Mouse (Mus musculus) limb, embryonic 13.5 days (tissue): ENCODE results near the gene Dnm3. TPM values are rescaled to one million over a fixed set of nuclear protein-coding genes. Genes with fewer than 3 reads are reported as not detected.

Experiments used
- ATAC-seq: fragments of 200-750 bp; cut with Nextera tagmentation; 2 replicates; pipeline ENCODE4 v1.8.0; 2017; ENCODE audit warnings: low read depth, moderate number of reproducible peaks, moderate TSS enrichment; ENCODE audit not compliant: low FRiP score
- H3K27ac ChIP-seq: fragments of 300-500 bp; sonication (generic); 2 replicates; pipeline ENCODE4 v1.5.1; 2015; ENCODE audit warnings: inconsistent platforms, mild to moderate bottlenecking, moderate library complexity
- H3K27me3 ChIP-seq: fragments of 300-500 bp; sonication (generic); 2 replicates; pipeline ENCODE4 v1.6.1; 2015; ENCODE audit warnings: mild to moderate bottlenecking, inconsistent platforms
- H3K36me3 ChIP-seq: fragments of 300-500 bp; sonication (generic); 2 replicates; pipeline ENCODE4 v1.6.1; 2015; ENCODE audit warnings: inconsistent platforms, mild to moderate bottlenecking, moderate library complexity
- H3K4me1 ChIP-seq: fragments of 300-500 bp; sonication (generic); 2 replicates; pipeline ENCODE4 v1.6.1; 2015; ENCODE audit warnings: inconsistent platforms
- H3K4me2 ChIP-seq: fragments of 300-500 bp; sonication (generic); replicated peaks from 2 replicates; pipeline ENCODE4 v1.6.1; 2015; ENCODE audit warnings: inconsistent platforms, mild to moderate bottlenecking, moderate library complexity
- H3K4me3 ChIP-seq: fragments of 300-500 bp; sonication (generic); 2 replicates; pipeline ENCODE4 v1.5.1; 2015; ENCODE audit warnings: moderate library complexity, mild to moderate bottlenecking, inconsistent platforms
- H3K9ac ChIP-seq: fragments of 300-500 bp; sonication (generic); 2 replicates; pipeline ENCODE4 v1.6.1; 2015; ENCODE audit warnings: mild to moderate bottlenecking, inconsistent platforms
- H3K9me3 ChIP-seq: fragments of 300-500 bp; sonication (generic); 2 replicates; pipeline ENCODE4 v1.6.1; 2016; ENCODE audit warnings: inconsistent platforms
- WGBS: fragments of 180-500 bp; shearing (Covaris S2); methylation state at CpG from one replicate; pipeline ENCODE4 v1.1.7; 2015; 5-methylcytosine and 5-hydroxymethylcytosine counted together
- polyA plus RNA-seq: library from polyadenylated mRNA; unstranded; fragments of >200 nt; fragmentation: Nextera tagmentation; extraction: Ambion mirVana; gene quantifications from 2 replicates; pipeline ENCODE4 v1.2.1, GENCODE M21; 2015

Dnm3 gene
- polyA plus RNA-seq, 1 experiment from 2014 or later: 28.0 TPM

DNA sequence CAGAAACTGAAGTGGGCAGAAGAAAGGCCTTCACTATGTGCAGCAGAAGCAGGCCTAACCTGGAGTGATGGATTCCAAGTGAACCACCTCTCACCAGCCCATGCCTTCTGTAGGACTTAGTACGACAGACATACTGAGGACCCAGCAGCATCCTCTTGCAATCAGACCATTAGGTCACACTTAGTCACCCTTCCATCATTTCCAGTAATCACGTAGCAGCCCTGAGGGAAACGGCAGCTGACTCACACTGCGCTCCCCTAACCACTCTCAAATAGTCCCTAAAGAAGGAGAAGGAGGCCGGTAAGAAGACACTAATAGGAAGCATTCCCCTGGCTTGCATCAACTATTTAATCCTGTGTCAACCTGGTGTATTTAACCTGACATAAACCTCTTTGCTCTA, 262.1 kb downstream of the Dnm3 start:
- no peaks in the 10 kb centered on the region for H3K36me3 ChIP-seq
- H3K27me3 ChIP-seq: no peaks in the 10 kb centered on the region
- no peaks in the 10 kb centered on the region for H3K9me3 ChIP-seq
- no peak overlapping the region for H3K4me3 ChIP-seq
- ATAC-seq: no peak
- peak overlapping the region; percentile 43; the same call in 1 of the 2 replicates for H3K9ac ChIP-seq
- H3K27ac ChIP-seq: peak overlapping the region; percentile 100
- peak overlapping the region; percentile 56; the same call in 1 of the 2 replicates for H3K4me2 ChIP-seq
- 25% methylated on average over 5 of the region's 5 CpGs for WGBS
- peaks cover 45% of the 10 kb centered on the region for H3K4me1 ChIP-seq

DNA sequence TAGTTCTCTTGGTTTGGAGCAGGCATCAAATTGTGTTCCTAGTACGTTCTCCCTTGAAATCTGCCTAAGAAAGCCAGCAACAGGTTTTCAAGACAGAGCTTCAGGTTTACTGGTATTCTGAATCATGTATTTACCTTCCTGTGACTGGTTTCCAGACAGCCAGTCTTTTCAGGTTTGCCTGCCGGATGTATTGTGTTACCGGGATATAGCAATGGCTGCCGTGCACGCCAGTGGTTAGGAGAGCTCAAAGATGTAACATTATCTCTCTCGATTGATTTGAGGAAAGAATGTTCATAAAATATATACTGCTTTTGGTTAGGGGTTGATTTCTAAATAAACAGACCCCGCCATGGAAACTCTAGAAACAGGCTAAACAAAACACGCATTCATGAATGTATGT, 264.8 kb downstream of the Dnm3 start:
- Histone ChIP-seq H3K4me3 (no peak overlapping the region), H3K9ac (no peak overlapping the region), H3K4me2 (no peak overlapping the region), H3K27ac (peak overlapping the region; percentile 80), H3K36me3 (no peaks in the 10 kb centered on the region), H3K27me3 (no peaks in the 10 kb centered on the region), H3K4me1 (peaks cover 72% of the 10 kb centered on the region), H3K9me3 (no peaks in the 10 kb centered on the region)
- 43% methylated on average over 8 of the region's 8 CpGs for WGBS
- no peak for ATAC-seq

GRCm38 (mm10) chr1:162210529-162210928, 267.3 kb downstream of the Dnm3 start:
- no peak for ATAC-seq
- Histone ChIP-seq H3K9me3 (no peaks in the 10 kb centered on the region), H3K4me3 (no peak overlapping the region), H3K4me1 (peaks cover 69% of the 10 kb centered on the region), H3K36me3 (no peaks in the 10 kb centered on the region), H3K27ac (peak overlapping the region; percentile 77), H3K9ac (no peak overlapping the region), H3K27me3 (no peaks in the 10 kb centered on the region), H3K4me2 (no peak overlapping the region)
- WGBS: 61% methylated on average over 2 of the region's 2 CpGs

- Histone ChIP-seq H3K9ac (no peak overlapping the region; the same call in 1 of the 2 replicates), H3K4me3 (no peak overlapping the region), H3K9me3 (no peaks in the 10 kb centered on the region), H3K4me2 (peak overlapping the region; percentile 10; the same call in 1 of the 2 replicates), H3K4me1 (peaks cover 61% of the 10 kb centered on the region), H3K27me3 (no peaks in the 10 kb centered on the region), H3K27ac (peak overlapping the region; percentile 96), H3K36me3 (no peaks in the 10 kb centered on the region)
- 58% methylated on average over 10 of the region's 10 CpGs for WGBS
- ATAC-seq: no peak
Measured at GRCm38 (mm10) chr1:162209487-162210149, 268.2 kb downstream of the Dnm3 start.

DNA sequence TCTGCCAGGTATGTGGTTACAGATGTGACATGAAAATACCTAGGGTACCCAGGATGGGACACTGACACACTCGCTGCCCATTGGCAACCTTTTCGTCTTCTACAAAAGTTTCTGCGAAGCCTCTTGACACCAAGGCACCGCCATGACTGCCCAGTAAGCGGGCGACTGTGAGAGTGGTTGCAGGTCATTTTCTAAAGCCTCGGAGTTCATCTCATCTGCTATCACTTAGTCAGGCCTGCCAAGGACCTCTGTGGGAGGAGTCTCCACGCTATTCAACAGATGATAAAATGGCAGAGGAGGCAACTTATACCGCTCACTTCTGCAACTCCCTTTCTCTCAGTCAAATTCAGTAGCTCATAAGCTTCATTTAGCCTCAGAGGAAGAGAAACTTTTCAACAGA, 268.8 kb downstream of the Dnm3 start:
- H3K4me1 ChIP-seq: peaks cover 59% of the 10 kb centered on the region
- no peak overlapping the region for H3K4me3 ChIP-seq

GRCm38 (mm10) chr1:162207708-162208043, 270.2 kb downstream of the Dnm3 start:
- Histone ChIP-seq H3K27ac (peak overlapping the region; percentile 96), H3K4me2 (peak overlapping the region; percentile 49), H3K9me3 (no peaks in the 10 kb centered on the region), H3K36me3 (no peaks in the 10 kb centered on the region), H3K4me1 (peaks cover 54% of the 10 kb centered on the region), H3K9ac (no peak overlapping the region), H3K27me3 (no peaks in the 10 kb centered on the region), H3K4me3 (peak overlapping the region; percentile 15; the same call in 1 of the 2 replicates)
- 10% methylated on average over 7 of the region's 7 CpGs for WGBS
- peak; percentile 66; the same call in 1 of the 2 replicates for ATAC-seq

More for the DNA sequence above, 268.8 kb downstream of the Dnm3 start:
- no peak for ATAC-seq
- no peaks in the 10 kb centered on the region for H3K36me3 ChIP-seq
- peak overlapping the region; percentile 10; the same call in 1 of the 2 replicates for H3K4me2 ChIP-seq
- H3K27ac ChIP-seq: peak overlapping the region; percentile 96
- H3K9me3 ChIP-seq: no peaks in the 10 kb centered on the region
- 69% methylated on average over 9 of the region's 9 CpGs for WGBS
- no peak overlapping the region for H3K9ac ChIP-seq
- no peaks in the 10 kb centered on the region for H3K27me3 ChIP-seq

DNA sequence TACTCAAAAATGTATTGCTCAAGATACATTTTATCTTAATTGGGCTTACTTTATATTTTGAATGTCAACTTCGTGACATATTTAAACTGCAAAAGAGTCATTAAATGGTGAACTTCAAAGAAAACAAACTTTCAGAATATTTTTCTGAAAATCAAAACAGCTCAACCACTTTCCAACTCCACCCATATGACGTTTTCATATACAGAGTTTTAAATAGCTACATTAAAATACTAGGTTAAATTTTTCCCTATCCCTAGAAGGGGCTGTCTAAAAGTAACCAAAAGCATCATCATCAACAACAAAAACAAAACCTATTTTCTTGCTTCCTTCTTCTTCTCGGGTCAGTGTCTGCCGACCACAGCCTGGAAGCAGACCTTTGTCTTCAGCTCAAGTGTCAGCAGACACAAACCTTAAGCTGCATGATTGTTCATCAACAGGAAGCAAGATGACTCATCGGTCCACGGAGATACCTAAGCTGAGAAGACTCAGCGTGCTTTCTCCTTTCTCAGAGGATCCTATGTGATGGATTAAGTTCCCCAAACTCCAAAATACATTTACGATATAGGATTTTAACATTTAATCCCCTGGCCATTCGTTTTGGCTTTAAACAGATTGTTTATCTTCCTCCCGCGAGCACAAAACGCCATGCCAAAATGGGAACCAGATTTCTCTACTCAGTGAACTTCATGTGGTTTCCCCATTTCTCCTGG, 270.7 kb downstream of the Dnm3 start:
- no peaks in the 10 kb centered on the region for H3K36me3 ChIP-seq
- H3K27ac ChIP-seq: peak overlapping the region; percentile 96
- no peaks in the 10 kb centered on the region for H3K27me3 ChIP-seq
- peaks cover 52% of the 10 kb centered on the region for H3K4me1 ChIP-seq
- ATAC-seq: peak; percentile 25; the same call in 1 of the 2 replicates
- no peaks in the 10 kb centered on the region for H3K9me3 ChIP-seq
- peak overlapping the region; percentile 49 for H3K4me2 ChIP-seq
- peak overlapping the region; percentile 15; the same call in 1 of the 2 replicates for H3K4me3 ChIP-seq
- 16% methylated on average over 12 of the region's 12 CpGs for WGBS
- no peak overlapping the region for H3K9ac ChIP-seq

DNA sequence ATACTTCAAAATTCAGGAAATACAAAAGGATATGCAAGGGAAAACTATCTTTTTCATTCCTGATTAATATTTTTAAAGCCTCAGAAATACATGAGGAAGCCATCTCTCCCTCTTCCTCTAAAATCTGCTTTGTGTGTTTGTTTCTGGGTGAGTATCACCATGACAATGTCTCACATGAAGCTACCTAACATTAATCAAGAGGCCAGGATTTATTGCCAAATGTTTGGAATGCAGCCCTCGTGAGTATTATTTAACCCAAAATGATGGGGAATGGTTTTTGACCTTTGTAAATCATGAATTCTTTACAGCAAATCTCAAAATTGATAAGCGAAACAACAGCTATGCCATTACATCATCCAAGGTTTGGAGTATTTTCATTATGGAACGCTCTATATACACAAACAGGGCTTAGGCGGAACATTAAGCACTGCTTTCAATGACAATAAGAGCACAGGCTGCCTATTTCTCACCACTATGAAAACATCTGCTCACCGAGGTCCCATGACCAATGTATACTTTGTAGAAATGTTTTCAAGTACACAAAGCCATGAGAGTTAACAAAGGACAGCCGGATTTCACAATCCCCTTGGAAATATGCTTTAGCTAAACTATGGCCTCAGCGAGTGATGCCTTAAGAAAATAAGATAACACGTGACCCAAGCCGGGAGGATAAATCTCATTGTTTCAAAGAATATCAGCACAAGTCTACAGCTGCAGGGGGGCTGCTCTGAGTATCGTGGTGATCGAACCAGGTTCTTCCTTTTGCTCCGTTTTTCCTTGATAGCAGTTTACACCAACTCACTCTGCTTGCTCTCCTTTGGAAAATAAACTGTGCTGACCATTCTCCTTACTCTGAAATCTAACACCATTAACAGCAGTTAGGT, 275.1 kb downstream of the Dnm3 start:
- no peak for ATAC-seq
- Histone ChIP-seq H3K27me3 (no peaks in the 10 kb centered on the region), H3K4me1 (peaks cover 21% of the 10 kb centered on the region), H3K4me2 (no peak overlapping the region), H3K36me3 (no peaks in the 10 kb centered on the region), H3K4me3 (no peak overlapping the region), H3K9me3 (no peaks in the 10 kb centered on the region), H3K9ac (no peak overlapping the region), H3K27ac (peak overlapping the region; percentile 59; the same call in 1 of the 2 replicates)
- 56% methylated on average over 12 of the region's 12 CpGs for WGBS

GRCm38 (mm10) chr1:162200446-162200845, 277.4 kb downstream of the Dnm3 start:
- Histone ChIP-seq H3K4me1 (peaks cover 28% of the 10 kb centered on the region), H3K9ac (no peak overlapping the region), H3K27ac (no peak overlapping the region), H3K27me3 (no peaks in the 10 kb centered on the region), H3K36me3 (no peaks in the 10 kb centered on the region), H3K4me2 (no peak overlapping the region), H3K9me3 (no peaks in the 10 kb centered on the region), H3K4me3 (no peak overlapping the region)
- 79% methylated on average over 6 of the region's 6 CpGs for WGBS
- ATAC-seq: no peak

GRCm38 (mm10) chr1:162196812-162197680, 280.8 kb downstream of the Dnm3 start:
- peak overlapping the region; percentile 56 for H3K27ac ChIP-seq
- WGBS: 67% methylated on average over 9 of the region's 9 CpGs

DNA sequence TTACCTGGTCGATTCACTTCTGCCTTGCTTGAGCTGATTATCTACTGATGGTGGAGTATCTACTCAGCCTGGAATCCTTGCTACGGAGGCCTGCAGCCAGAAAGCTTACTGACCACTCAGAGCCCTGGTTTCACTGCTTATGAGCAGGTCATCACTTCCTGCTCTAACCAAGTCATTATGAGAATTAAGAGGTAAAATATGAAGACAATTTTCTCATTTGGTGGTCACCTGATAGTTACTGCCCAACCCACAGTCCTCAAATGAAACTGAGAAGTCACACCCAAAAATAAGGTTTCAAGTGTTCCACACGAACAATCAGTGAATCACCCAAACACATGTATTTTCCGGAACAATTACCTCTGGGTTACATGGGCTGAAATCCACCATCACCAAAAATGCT, 289.1 kb downstream of the Dnm3 start:
- no peak overlapping the region for H3K4me2 ChIP-seq
- peaks cover 47% of the 10 kb centered on the region for H3K4me1 ChIP-seq
- H3K9ac ChIP-seq: no peak overlapping the region
- no peak overlapping the region for H3K4me3 ChIP-seq
- H3K27ac ChIP-seq: peak overlapping the region; percentile 99
- H3K36me3 ChIP-seq: no peaks in the 10 kb centered on the region
- 86% methylated on average over 4 of the region's 4 CpGs for WGBS
- no peaks in the 10 kb centered on the region for H3K9me3 ChIP-seq
- H3K27me3 ChIP-seq: no peaks in the 10 kb centered on the region
- ATAC-seq: no peak

More at GRCm38 (mm10) chr1:162196812-162197680, 280.8 kb downstream of the Dnm3 start:
- H3K27me3 ChIP-seq: no peaks in the 10 kb centered on the region
- ATAC-seq: no peak
- peaks cover 19% of the 10 kb centered on the region for H3K4me1 ChIP-seq
- H3K36me3 ChIP-seq: no peaks in the 10 kb centered on the region
- no peak overlapping the region for H3K9ac ChIP-seq
- no peak overlapping the region for H3K4me2 ChIP-seq
- no peaks in the 10 kb centered on the region for H3K9me3 ChIP-seq
- H3K4me3 ChIP-seq: no peak overlapping the region
